Mouse (Mus musculus): Measurements from ENCODE around the gene Hist1h2ao.
"Not testable (repeated sequence)": the region's sequence is repeated elsewhere in the genome, so short reads cannot be mapped to it uniquely, and the experiment has no call there.

Hist1h2ao gene

DNA sequence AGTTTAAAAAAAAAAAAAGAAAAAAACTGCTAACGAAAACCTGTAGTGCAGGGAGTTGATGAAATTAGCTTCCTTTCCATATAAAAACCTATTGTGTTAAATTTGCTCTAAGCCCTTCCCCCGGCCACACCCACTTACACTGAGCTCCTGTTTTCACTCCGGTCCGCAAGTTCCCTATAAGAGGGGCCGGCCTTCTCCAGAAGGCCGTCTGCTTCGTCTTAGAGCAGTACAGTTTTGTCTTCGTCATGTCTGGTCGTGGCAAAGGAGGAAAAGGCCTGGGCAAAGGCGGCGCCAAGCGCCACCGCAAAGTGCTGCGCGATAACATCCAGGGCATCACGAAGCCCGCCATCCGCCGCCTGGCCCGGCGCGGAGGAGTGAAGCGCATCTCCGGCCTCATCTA lies 1.3 kb downstream of the Hist1h2ao start, which contains the start of gene Hist1h4m:
Gene Hist1h4m, plus strand, starts transcription at position 208 of the 400 bp plus-strand sequence.
- peak; percentile 33 to 62 for DNase-seq

DNA sequence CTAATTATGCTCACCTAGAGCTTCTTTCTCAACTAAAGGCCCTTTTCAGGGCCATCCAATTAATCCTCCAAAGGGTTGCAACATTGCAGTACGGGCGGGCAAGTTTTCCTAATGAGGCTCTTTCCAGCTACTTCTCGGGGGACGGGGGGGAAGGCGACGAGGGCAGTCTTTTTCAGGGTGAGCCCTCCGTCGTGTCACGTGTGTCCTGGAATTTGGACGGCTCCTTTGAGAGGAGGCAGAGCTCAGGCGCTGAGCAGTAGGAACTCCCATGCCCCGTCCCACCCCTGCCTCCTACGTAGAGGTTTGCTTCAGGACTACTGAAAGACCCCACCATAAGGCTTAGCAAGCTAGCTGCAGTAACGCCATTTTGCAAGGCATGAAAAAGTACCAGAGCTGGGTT lies 1.8 kb downstream of the Hist1h2ao start:
- not testable (repeated sequence) for DNase-seq

- not testable (repeated sequence) for DNase-seq
Measured at GRCm38 (mm10) chr13:21820082-21820890, 10.0 kb downstream of the Hist1h2ao start.

GRCm38 (mm10) chr13:21828511-21828910 lies 18.2 kb downstream of the Hist1h2ao start:
- DNase-seq: no peak

- no peak for DNase-seq
Measured at GRCm38 (mm10) chr13:21830344-21830743, 20.1 kb downstream of the Hist1h2ao start.

- peak; percentile 30 to 57 for DNase-seq
Measured at GRCm38 (mm10) chr13:21831418-21832394, 21.4 kb downstream of the Hist1h2ao start, which contains the start of gene Hist1h4n. TSS of gene Hist1h4n (minus strand) at chr13:21832196.

GRCm38 (mm10) chr13:21833461-21833860 lies 23.2 kb downstream of the Hist1h2ao start, which contains the start of the genes Hist1h2ap and Hist1h2br:
TSS of gene Hist1h2ap (minus strand) at chr13:21833507.
TSS of gene Hist1h2br (plus strand) at chr13:21833743.
- not testable (repeated sequence) for DNase-seq

- not testable (repeated sequence) for DNase-seq
Measured at GRCm38 (mm10) chr13:21840508-21840907, 30.2 kb downstream of the Hist1h2ao start.

GRCm38 (mm10) chr13:21846356-21846755 lies 36.1 kb downstream of the Hist1h2ao start:
- DNase-seq: not testable (repeated sequence)

GRCm38 (mm10) chr13:21847883-21848282 lies 37.6 kb downstream of the Hist1h2ao start:
- DNase-seq: no peak

- DNase-seq: not testable (repeated sequence)
Measured at GRCm38 (mm10) chr13:21850696-21851095, 40.4 kb downstream of the Hist1h2ao start.

GRCm38 (mm10) chr13:21852215-21852945 lies 42.1 kb downstream of the Hist1h2ao start:
- DNase-seq: no peak

GRCm38 (mm10) chr13:21855146-21855545 lies 44.9 kb downstream of the Hist1h2ao start:
- DNase-seq: peak; percentile 45 to 58

DNA sequence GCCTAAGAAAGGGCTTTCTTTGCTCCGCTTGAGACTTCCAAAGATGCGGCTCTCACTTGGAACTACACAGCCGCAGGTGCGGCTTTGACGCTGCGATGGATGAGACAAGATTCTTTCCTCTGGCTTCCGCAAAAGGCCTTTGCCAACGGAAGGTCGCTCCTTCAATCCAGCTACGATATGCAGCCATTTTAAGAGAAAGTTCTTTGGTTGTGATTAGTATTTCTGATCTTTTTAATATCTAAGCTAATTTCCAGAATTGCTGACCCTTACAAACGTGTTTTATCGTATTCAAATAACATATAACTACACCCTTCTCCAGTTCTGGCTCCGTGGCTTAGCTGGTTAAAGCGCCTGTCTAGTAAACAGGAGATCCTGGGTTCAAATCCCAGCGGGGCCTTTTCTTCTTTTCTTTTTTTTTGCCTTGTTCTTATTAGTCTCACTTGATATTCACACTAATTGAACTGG lies 45.5 kb downstream of the Hist1h2ao start:
- no peak for DNase-seq

Data from thymus, adult 18-20 months (tissue).